Mouse (Mus musculus) mouse embryonic stem cell (cell line): ENCODE measurements around the gene 1700013F07Rik.
"Not testable (repeated sequence)": the region's sequence is repeated elsewhere in the genome, so short reads cannot be mapped to it uniquely, and the experiment has no call there.

ENCODE experiments used
- in situ Hi-C, 2 experiments: fragments of 300-500 bp; cut with MboI; formaldehyde crosslinking; loops; 1 replicate in 1 of 2; 3 replicates in 1 of 2; pipeline ENCODE4 v1.14.3; 2019 to 2020; ENCODE audit warnings: low sequenced_read_pairs in 2 of 2, low pct_unique_long_range_greater_than_20kb in 1 of 2, mixed read lengths in 1 of 2; ENCODE audit not compliant: unreplicated experiment in 1 of 2

Gene 1700013F07Rik

DNA sequence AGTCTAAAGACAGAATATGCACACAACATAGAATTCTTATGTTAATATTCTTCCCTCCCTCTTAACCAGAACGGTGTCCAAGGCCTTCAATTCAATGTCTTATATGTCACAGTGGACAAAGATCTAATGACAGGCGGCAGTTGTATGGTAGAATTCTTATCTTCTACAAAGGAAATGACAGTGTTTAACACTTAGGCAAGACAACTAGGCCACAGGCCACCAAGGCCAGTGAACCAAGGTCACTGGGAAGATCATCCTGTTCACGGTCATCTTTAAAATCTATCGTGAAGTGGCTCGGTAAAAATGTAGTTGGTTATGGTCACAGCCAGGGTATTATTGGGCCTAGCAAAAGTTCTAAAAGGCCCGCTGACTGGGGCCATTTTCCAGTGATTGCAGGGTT, at the start of gene 1700013F07Rik:
1700013F07Rik (plus strand) TSS at position 200 of the 400 bp plus-strand sequence.
- in situ Hi-C loops, result no loop called here

DNA sequence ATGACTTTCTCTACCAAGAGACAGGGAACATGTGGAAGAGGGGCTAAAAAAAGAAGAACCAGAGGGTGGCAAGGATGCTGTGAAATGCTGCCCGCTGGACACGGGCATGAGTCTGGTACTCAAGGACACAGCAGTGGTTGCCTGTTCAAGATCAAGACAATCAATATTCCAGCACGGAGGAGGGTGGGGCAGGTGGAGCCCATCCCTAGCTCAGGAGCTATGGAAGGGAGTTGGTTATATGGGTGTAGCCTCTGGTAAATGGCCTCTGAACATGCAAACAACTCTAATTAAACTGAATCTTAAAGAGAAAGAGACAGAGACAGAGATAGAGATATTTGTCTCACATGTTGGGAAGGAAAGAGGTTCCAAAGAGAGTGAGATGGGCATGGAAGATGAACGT, 49.2 kb upstream of the 1700013F07Rik start:
- in situ Hi-C loops, result no loop called here

DNA sequence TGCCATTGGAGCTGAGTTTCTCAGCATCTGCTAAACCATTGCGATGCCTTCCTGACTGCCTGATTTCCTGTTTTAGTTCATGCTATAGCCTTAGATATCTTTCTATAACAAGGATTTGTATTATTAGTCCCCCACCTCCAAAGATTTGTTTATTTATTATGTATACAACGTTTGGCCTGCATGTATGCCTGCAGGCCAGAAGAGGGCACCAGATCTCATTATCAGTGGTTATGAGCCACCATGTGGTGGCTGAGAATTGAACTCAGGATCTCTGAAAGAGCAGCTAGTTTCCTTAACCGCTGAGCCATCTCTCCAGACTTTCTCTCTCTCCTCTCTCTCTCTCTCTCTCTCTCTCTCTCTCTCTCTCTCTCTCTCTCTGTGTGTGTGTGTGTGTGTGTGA, 44.0 kb upstream of the 1700013F07Rik start:
- in situ Hi-C loops, result no loop called here

DNA sequence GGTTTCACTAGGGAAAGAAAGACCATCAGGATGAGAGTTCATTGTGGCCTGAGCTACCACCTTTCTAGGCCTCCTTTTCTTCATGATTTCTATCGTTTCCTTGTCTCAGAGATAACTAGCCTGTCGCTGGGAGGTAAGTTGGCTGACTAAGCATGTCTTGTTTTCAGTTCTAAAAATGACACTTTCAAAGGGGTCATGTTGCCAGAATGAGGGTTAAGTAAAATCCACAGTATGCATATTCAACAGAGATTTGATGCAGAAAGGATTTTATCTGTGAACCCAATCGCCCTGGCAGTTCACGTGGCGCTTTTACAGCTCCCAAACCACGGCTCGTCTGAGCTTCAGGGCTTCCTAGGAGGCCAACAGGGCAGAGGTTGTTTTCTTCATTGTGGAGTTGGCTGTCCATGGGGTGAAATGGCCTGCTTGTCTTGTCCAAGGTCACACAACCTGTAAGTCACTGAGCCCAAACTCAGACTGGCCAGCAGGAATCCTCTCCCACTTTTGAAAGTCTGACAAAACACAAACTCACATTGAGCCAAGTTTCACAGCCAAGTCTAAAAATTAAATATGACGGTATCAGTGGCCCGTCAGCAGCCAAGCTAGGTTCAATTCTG, 39.0 kb upstream of the 1700013F07Rik start:
- in situ Hi-C loops, result no loop called here

DNA sequence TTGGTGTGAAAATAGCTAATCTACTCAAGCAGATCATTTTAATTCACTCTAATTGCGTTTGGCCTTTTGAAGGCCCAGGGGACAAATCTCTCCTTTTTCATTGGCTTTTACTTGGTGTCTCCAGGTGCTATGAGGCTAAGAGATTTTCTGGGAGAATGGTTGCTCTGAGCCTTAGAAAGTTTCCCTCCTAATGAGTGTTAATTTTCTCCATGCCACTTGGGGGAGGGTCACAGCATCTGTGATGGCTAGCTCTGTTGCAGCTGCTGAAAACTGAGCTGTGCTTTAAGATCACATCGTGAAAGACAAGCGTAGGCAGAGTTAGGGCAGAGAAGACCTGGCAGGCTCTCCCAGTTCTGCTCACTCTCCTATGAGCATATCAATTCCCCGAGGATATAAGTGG, 38.5 kb upstream of the 1700013F07Rik start:
- in situ Hi-C loops, result no loop called here

DNA sequence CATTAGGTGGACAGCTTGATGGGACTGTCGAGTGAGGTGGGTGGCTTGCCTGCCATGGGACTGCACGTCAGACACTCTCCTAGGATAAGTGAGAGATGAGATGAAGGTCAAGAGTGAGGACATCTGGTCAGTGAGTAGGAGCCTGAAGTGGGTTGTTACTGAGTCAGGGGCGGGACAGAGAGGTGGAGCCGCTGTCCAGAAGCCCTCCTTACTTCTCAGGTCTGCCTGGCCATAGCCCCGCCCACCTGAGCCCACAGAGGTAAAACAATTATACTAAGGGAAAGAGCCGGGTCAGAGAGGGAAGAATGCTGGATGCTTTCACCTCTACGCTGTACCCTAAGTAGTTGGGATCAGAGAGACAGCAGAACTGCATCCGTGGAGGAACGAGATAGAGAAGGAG, 36.3 kb upstream of the 1700013F07Rik start:
- in situ Hi-C loops, result no loop called here

DNA sequence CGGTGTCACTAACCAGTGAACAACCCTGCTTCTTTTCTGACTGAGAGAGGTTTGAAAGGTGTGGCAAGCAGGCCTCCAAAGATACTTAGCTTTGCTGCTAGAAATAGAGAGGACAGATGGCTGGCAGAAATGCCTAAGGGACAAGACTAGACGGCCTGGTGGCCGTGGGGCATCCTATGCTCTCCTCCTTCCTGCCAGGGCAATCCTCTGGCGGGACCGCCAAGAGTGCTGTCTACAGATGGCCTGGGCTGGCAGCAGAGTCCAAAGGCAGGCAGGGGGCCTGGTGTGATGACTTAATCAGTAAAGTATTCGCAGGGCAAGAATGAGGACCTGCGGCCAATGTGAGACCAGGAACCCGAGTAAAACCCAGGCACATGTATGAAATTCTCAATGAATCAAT, 34.1 kb upstream of the 1700013F07Rik start:
- in situ Hi-C loops, result no loop called here

DNA sequence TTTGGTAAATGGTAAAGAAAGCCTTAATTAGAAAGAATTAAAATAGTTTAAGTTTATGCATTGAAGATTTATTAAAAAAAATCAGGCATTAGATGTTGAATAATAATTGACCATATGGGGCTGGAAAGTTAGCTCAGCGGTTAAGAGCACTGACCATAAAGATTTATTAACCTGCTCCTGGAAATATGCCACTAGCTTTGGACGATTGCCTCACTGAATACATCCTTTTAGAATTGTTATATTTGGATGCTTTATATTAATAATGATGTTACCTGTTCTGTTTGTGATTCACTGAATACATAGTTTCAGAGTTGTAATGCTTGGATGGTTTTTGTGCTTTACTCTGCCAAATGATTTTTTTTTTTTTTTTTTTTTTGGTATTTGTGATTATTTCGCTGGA, 32.5 kb upstream of the 1700013F07Rik start:
- in situ Hi-C loops, result not testable (repeated sequence)

DNA sequence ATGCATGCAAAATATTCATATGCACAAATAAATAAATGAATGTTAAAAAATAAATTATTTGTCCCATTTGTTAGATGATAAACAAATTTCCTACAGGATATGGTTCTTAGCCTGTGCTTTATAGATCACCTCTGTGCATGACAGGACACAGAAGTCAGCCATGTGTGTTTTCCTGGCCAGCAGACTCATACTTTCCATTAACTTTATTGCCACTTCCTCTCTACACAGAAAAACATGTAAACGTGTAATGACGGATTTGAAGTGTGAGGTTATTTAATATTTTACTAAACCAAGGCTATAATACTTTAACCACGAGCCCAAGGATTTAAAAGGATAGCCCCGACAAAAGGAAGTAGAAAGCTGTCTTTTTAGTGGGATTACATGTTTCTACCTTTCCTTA, 30.0 kb upstream of the 1700013F07Rik start:
- in situ Hi-C loops, result no loop called here

DNA sequence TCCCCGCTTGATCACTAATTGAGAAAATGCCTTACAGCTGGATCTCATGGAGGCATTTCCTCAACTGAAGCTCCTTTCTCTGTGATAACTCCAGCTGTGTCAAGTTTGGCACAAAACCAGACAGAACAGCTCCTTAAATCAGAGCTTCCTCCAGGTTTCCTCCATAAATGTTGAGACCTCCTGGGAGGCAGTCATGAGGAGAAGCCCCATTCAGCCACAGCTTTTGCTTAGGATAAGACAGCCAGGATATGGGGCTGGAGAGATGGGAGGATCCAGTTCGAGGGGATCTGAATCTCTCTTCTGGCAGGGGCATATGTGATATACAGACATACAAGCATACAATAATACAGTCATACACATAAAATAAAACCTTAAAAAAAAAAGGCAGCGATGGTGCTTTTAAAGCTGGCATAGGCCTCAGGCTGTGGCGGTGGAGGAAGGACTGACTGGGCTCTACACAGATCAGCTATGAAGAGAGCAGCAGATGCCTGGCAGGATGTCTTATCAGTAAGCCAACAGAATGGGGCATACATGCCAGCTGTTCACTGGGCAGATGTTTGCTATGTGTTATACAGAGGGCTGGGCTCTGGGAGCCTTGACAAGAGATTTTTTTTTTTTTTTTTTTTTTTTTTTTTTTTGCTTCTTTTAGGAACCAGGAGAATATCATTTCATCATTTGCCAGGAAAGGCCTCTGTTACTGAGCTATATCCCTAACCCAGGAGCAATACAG, 25.0 kb upstream of the 1700013F07Rik start:
- in situ Hi-C loops, result no loop called here

DNA sequence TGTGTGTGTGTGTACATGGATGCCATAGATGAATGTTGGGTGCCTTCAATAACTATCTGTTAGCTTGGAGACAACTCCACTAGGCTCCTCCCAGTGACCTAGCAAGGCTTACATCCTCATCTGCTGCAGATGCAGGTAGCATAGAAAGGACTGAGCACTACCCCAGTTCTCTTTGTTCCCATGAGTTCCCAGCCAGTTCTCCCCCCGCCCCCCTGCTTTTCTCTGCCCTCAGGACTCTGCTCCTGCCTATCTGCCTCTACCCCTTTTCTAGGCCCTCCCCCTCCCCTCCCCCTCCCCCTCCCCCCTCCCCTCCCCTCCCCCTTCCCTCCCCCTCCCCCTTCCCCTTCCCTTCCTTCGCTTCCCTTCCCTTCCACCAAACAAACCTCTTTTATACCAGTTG, 23.8 kb upstream of the 1700013F07Rik start:
- in situ Hi-C loops, result no loop called here

DNA sequence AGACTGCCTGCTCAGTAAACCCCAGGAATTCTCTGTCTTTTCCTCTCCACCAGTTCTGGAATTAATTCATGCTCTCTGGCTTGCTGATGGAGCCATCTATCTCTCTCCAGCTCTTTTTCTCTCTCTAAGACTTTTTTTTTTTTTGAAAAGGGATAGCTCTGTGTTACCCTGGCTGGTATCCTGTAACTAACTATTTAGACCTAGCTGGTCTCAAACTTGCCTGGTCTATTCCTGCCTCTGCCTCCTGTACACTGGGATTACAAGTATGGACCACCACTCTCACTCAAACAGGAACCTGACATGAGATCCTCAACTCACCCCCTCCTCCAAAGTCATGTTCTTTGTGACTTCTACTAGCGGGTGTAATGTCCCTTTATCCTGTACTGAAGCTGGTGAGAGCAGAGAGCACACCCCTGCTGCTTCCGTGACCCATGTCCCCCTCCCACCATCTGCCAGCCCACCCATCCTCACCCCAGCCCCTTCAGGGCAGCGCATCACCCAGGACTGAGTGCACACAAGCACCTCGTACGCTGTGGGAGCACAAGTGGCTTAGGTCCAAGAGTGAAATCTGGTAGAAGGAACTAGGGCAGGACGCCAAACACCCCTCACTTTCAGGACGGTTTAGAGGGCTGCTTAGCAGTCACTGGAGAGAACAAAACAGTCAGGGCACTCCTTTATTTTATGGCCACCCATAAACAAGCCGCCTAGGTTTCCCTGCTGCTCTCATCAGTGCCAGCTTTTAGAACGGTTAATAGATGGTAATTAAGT, 23.1 kb upstream of the 1700013F07Rik start:
- in situ Hi-C loops, result no loop called here

DNA sequence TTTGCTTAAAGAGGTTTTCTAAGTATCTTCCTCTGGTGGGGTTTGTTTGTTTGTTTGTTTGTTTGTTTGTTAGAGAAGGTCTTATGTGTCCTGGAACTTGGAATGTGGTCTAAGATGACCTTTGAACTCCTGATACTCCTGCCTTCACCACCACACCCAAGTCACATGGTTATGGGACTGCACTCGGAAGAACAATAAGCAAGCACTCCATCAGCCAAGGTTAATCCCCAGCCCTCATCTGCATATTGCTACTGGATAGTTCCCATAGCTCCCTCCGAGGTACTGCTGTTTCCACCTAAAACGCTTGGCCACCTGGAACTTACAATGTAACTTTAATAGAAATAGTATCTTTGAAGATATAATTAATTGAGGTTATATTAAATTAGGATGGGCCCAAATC, 20.5 kb upstream of the 1700013F07Rik start:
- in situ Hi-C loops, result no loop called here

DNA sequence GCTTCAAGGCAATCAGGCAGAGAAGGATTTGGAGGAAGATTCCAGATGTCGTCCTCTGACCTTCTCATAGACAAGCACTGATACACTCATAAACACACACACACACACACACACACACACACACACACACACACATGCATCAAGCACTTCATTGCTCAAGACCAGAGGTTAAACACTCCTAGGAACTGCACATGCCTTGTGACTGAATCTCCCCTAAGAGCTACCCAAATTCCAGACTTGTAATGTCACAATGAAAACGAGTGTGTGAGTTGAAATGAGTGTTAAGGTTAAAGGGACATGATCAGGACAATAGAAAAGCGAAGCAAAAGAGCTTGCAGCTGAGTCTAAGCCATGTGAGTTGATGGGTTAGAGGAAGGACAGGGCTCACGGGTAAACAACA, 15.7 kb upstream of the 1700013F07Rik start:
- in situ Hi-C loops, result no loop called here

DNA sequence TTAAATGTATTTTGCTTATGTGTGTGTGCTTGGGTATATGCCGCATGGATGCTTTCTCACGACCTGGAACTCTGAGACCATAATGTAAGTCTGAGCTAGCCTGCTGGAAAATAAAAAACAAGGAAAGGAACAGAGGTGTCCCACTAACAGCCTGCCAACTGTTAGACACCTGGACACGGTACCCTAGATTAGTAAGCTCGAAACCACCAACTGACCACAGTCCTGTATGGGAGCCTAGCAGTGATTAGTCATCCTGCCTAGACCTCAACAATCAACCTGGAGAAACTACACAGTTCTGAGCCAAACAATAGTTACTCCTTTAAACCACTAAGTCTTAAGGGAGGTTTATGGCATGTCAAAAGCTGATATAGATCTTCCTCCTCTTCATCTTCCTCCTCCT, 10.5 kb upstream of the 1700013F07Rik start:
- in situ Hi-C loops, result no loop called here

DNA sequence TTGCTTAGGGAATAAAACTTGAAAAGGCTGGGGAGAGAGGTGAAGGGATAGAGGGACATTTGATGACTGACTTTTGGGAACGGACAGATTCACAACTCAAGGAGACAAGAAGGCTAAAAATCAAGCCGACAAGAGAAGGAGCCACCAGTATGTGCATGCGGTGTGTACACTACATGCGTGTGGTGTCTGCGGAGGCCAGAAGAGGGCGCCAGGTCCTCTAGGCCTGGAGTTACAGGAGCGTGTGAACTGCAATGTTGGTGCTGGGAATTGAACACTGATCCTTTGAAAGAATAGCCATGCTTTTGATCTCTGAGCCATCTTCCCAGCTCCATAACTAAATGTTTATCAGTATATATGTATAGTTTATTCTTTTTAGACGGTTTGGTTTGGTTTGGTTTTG, 5.5 kb upstream of the 1700013F07Rik start:
- in situ Hi-C loops, result no loop called here

DNA sequence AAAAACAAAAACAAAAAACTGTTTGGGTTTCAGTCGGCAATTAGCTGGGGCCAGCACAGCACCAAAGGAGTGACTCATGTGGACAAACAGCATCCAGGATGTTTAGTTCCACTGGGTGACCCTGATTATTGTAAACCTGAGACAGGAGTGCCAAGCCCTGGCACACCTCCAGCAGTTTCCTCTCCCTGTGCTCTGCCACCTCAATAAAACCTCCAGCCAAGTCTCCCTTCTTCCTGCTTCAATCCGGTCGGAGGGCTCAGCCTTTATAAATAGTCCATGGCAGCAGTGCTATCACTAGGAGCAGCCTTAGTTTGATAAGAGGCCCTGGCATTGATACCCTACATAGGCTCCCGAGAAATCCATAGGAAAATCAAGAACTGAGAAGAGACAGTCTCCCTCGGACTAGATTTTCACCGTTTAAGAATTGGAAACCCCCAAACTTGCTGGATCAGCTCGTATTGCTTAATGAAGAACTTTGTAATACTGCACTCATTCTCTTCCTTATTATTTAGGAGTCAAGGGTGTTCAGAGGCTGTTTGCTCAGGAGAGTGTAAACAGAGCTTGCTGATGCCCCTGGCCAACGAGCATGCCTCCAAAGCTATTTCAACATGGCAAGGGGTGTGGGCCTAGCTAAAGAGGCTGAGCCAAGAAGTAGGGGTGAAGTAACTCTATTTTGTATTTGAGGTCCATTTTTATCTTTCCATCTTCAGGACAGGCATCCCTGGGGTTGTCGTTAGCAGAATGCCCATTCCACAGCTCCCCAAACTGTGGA, 650 bp upstream of the 1700013F07Rik start:
- in situ Hi-C loops, result no loop called here

DNA sequence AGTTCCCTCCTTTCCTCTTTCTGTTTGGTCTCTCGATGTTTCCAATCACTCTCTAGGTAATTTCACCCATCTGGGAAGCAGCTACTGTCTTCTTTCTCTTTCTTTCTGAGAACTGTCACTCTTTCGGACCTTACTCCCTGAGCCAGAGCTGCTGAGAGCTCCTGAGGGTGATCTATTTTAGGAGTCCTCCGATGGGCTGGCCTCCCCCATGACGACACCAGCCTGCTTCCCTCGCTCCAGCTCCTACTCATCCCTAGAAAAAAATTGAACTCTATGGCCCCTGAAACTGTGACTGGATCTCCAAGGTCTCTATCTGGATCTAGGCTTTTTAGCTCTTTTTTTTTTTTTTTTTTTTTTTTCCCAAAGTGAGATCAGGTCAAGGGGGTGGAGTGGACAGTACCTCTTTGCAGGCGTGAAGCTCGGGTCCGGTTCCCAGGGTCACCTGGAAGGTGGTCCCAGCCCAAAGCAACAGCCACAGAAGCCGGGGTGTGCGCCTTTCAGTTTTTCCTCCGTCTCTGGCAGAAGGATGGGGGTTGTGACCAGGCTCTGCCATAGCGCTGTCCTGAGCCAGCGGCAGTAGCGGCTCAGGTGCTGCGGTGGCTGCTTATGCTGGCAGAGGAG, 2.1 kb downstream of the 1700013F07Rik start:
- in situ Hi-C loops, result no loop called here
